Mouse (Mus musculus) heart, adult 2 months (tissue): Measurements from ENCODE around the gene Fcho2. TPM values are rescaled to one million over a fixed set of nuclear protein-coding genes. Genes with fewer than 3 reads are reported as not detected.
A peak's percentile ranks its signal among the peaks of the same experiment; 100 is the strongest.

Experiments used
- DNase-seq, 2 experiments: peaks; one replicate each; pipeline ENCODE4 v3.0.0; 2021
- H3K27ac ChIP-seq: fragments of 200-600 bp; 2 replicates; pipeline ENCODE4 v1.8.1; 2022
- H3K27me3 ChIP-seq: fragments of 200-500 bp; 2 replicates; pipeline ENCODE4 v1.6.1; 2012; ENCODE audit warnings: mild to moderate bottlenecking, low read length, inconsistent platforms, mixed read lengths; ENCODE audit not compliant: control insufficient read depth, insufficient read depth
- H3K36me3 ChIP-seq: fragments of 200-500 bp; 2 replicates; pipeline ENCODE4 v1.6.1; 2012; ENCODE audit warnings: low read length, inconsistent platforms; ENCODE audit not compliant: control insufficient read depth, insufficient read depth
- H3K4me1 ChIP-seq: fragments of 200-500 bp; 2 replicates; pipeline ENCODE4 v1.6.1; 2011; ENCODE audit warnings: low read length; ENCODE audit not compliant: control insufficient read depth, insufficient read depth
- H3K4me3 ChIP-seq: fragments of 200-600 bp; 2 replicates; pipeline ENCODE4 v1.8.1; 2022
- H3K79me2 ChIP-seq: fragments of 200-500 bp; replicated peaks from 2 replicates; pipeline ENCODE4 v1.6.1; 2012; ENCODE audit warnings: mild to moderate bottlenecking, inconsistent platforms, low read length, moderate library complexity, mixed read lengths; ENCODE audit not compliant: control insufficient read depth, insufficient read depth
- H3K9ac ChIP-seq: fragments of 200-500 bp; 2 replicates; pipeline ENCODE4 v1.6.1; 2012; ENCODE audit warnings: low read depth, mild to moderate bottlenecking, control low read depth, inconsistent platforms, low read length, mixed read lengths
- CTCF ChIP-seq: fragments of 200-600 bp; IDR thresholded peaks from 2 replicates; pipeline ENCODE4 v1.8.1; 2022; ENCODE audit warnings: antibody characterized with exemption, mild to moderate bottlenecking, moderate library complexity
- EP300 ChIP-seq: fragments of 200-500 bp; IDR thresholded peaks from 2 replicates; pipeline ENCODE4 v1.6.1; 2011; ENCODE audit warnings: low read depth, low read length, control low read depth; ENCODE audit not compliant: insufficient read depth
- POLR2A ChIP-seq: fragments of 200-500 bp; IDR thresholded peaks from 2 replicates; pipeline ENCODE4 v1.6.1; 2011; ENCODE audit warnings: mild to moderate bottlenecking, low read depth, low read length, control low read depth; ENCODE audit not compliant: insufficient read depth
- WGBS: fragments of 180-500 bp; shearing (Covaris S2); methylation state at CpG from one replicate; pipeline ENCODE4 v1.1.7; 2018; 5-methylcytosine and 5-hydroxymethylcytosine counted together
- intact Hi-C: fragments of 180-260 bp; cut with DNase I; formaldehyde crosslinking; loops from one replicate; pipeline ENCODE4 v1.15.1; 2025
- polyA plus RNA-seq: library from polyadenylated mRNA; depleted of rRNA; stranded (reverse); fragments of >200 nt; gene quantifications from 2 replicates; pipeline ENCODE4 v1.2.3, GENCODE M21; 2012
- total RNA-seq, 2 experiments: library from RNA; stranded (reverse); gene quantifications; 2 replicates each; pipeline ENCODE4 v1.2.3; 2021

Fcho2 gene
- total and polyA plus RNA-seq, 3 experiments: 11.8 to 37.6 (median 35.4) TPM

- Histone ChIP-seq H3K79me2 (no peaks in the 10 kb centered on the region; the same call in 1 of the 2 replicates), H3K27ac (peak overlapping the region; percentile 11; the same call in 1 of the 2 replicates), H3K4me1 (0 out of 2 replicates have a peak, but pooled peaks cover 1% of the 10 kb centered on the region), H3K4me3 (no peak overlapping the region), H3K27me3 (no peaks in the 10 kb centered on the region), H3K36me3 (peaks cover 5% of the 10 kb centered on the region), H3K9ac (no peak overlapping the region)
- DNase-seq: peak; percentile 75 to 77
- TF ChIP-seq EP300: 0 out of 2 replicates have a peak, but pooled peaks have one; percentile 57
- TF ChIP-seq CTCF: no peak
- WGBS: 25% methylated on average over 4 of the region's 4 CpGs
- intact Hi-C loops: no loop called here
These were observed 46.9 kb downstream of the Fcho2 start for GRCm38 (mm10) chr13:98768329-98768728.

- no peak overlapping the region for H3K27ac ChIP-seq
- H3K36me3 ChIP-seq: peaks cover 2% of the 10 kb centered on the region
- DNase-seq: no peak
- H3K79me2 ChIP-seq: no peaks in the 10 kb centered on the region; the same call in 1 of the 2 replicates
- no peaks in the 10 kb centered on the region for H3K27me3 ChIP-seq
- TF ChIP-seq POLR2A (no peak), EP300 (no peak), CTCF (no peak)
- H3K9ac ChIP-seq: no peak overlapping the region
- no peaks in the 10 kb centered on the region for H3K4me1 ChIP-seq
- H3K4me3 ChIP-seq: no peak overlapping the region
- intact Hi-C loops: no loop called here
These were observed 53.5 kb downstream of the Fcho2 start for GRCm38 (mm10) chr13:98761771-98762170.

GRCm38 (mm10) chr13:98755886-98756285 lies 59.4 kb downstream of the Fcho2 start:
- intact Hi-C loops: no loop called here
- 53% methylated on average over 1 of the region's 1 CpGs for WGBS
- no peak overlapping the region for H3K4me3 ChIP-seq
- no peak for DNase-seq
- H3K27ac ChIP-seq: no peak overlapping the region
- H3K4me1 ChIP-seq: no peaks in the 10 kb centered on the region
- H3K27me3 ChIP-seq: no peaks in the 10 kb centered on the region
- no peak overlapping the region for H3K9ac ChIP-seq
- H3K36me3 ChIP-seq: no peaks in the 10 kb centered on the region; the same call in 1 of the 2 replicates
- no peaks in the 10 kb centered on the region for H3K79me2 ChIP-seq
- TF ChIP-seq EP300 (no peak), CTCF (no peak), POLR2A (no peak)

GRCm38 (mm10) chr13:98744679-98745078 lies 70.6 kb downstream of the Fcho2 start:
- no peak overlapping the region for H3K27ac ChIP-seq
- no peak overlapping the region for H3K4me3 ChIP-seq
- peaks cover 13% of the 10 kb centered on the region for H3K36me3 ChIP-seq
- intact Hi-C loops: no loop called here
- DNase-seq: no peak
- 40% methylated on average over 1 of the region's 1 CpGs for WGBS
- no peak overlapping the region for H3K9ac ChIP-seq
- H3K4me1 ChIP-seq: no peaks in the 10 kb centered on the region
- no peaks in the 10 kb centered on the region for H3K79me2 ChIP-seq
- TF ChIP-seq EP300 (no peak), CTCF (no peak), POLR2A (no peak)
- H3K27me3 ChIP-seq: no peaks in the 10 kb centered on the region

- DNase-seq: no peak
- Histone ChIP-seq H3K4me1 (no peaks in the 10 kb centered on the region), H3K27me3 (no peaks in the 10 kb centered on the region), H3K36me3 (peaks cover 14% of the 10 kb centered on the region), H3K79me2 (no peaks in the 10 kb centered on the region), H3K9ac (no peak overlapping the region), H3K4me3 (no peak overlapping the region), H3K27ac (no peak overlapping the region)
- TF ChIP-seq EP300: no peak
- TF ChIP-seq POLR2A: no peak
- TF ChIP-seq CTCF: no peak
- intact Hi-C loops: no loop called here
These were observed 71.4 kb downstream of the Fcho2 start for GRCm38 (mm10) chr13:98743829-98744228.

GRCm38 (mm10) chr13:98743214-98743613 lies 72.0 kb downstream of the Fcho2 start:
- no peak overlapping the region for H3K4me3 ChIP-seq
- 67% methylated on average over 6 of the region's 6 CpGs for WGBS
- no peaks in the 10 kb centered on the region for H3K79me2 ChIP-seq
- no peak overlapping the region for H3K27ac ChIP-seq
- H3K36me3 ChIP-seq: peaks cover 14% of the 10 kb centered on the region
- intact Hi-C loops: no loop called here
- H3K4me1 ChIP-seq: no peaks in the 10 kb centered on the region
- DNase-seq: no peak
- TF ChIP-seq EP300: no peak
- TF ChIP-seq CTCF: no peak
- H3K27me3 ChIP-seq: no peaks in the 10 kb centered on the region
- no peak overlapping the region for H3K9ac ChIP-seq

GRCm38 (mm10) chr13:98738213-98738612 lies 77.0 kb downstream of the Fcho2 start:
- Histone ChIP-seq H3K4me1 (no peaks in the 10 kb centered on the region), H3K79me2 (no peaks in the 10 kb centered on the region), H3K27ac (no peak overlapping the region), H3K27me3 (no peaks in the 10 kb centered on the region), H3K36me3 (peaks cover 7% of the 10 kb centered on the region), H3K9ac (no peak overlapping the region), H3K4me3 (no peak overlapping the region)
- DNase-seq: no peak
- intact Hi-C loops: no loop called here
- 81% methylated on average over 2 of the region's 2 CpGs for WGBS
- TF ChIP-seq POLR2A (no peak), EP300 (no peak), CTCF (no peak)
